Mouse (Mus musculus): ENCODE measurements around the gene Lrit2.

Lrit2 gene

DNA sequence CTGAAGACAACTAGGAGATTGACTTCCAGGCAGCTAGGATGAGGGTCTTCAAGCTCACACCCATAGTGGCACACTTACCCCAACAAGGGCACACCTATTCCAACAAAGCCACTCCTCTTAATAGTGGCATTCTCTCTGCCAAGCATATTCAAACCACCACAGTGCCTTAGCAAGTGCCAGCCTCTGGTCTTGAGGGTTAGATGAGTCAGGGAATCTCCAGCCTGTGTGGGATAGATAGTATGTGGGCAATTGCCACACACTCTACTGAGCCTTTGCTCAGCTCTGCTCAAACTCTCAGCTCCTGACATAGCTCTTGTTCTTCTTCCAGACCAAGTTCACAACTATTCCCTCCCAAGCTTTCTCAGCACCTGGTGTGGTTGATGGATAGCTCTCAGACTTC lies 43.6 kb downstream of the Lrit2 start:
- DNase-seq (ENCODE audit: low spot score), result no peak

DNA sequence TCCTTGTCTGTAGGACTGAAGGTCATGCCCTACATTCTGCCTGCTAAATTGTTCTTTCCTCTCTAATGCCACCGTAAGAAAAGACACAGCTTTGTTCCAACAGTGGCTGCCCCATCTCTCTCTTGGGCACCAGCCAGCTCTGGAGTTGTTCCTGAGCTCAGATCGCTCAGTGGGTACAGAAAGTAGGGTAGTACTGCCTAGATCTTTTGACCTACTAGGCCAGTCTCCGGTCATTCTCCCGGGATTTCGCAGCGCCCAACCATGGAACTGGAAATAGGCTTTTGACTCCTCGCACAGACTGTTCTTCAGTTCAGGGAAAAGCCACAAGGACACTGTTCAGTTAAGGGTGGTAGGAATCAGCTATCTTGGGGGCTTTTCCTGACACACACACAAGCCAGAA lies 45.2 kb downstream of the Lrit2 start:
- no peak for DNase-seq (ENCODE audit: low spot score)

DNA sequence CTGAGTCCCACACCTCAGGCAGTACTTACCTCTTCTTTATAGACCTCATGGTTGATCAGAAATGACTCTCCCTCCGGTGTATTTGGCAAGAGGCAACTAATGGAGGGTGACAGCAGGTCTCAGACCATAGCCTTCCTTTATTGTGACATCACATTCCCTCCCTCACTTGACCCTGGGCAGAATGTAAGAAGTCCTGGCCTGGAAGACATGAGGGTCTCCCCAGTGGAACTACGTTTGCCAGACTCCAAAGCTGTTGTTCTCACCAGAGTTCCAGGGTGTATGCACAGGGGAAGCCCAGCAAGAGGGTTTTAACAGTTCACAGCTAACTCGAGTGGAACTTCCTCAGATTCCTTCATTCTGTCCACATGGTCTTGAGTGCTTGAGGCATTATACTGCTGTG lies 46.2 kb downstream of the Lrit2 start, which contains the start of gene 2610528A11Rik:
Gene 2610528A11Rik (minus strand): TSS at position 101 of the 400 bp plus-strand sequence.
- no peak for DNase-seq (ENCODE audit: low spot score)

DNA sequence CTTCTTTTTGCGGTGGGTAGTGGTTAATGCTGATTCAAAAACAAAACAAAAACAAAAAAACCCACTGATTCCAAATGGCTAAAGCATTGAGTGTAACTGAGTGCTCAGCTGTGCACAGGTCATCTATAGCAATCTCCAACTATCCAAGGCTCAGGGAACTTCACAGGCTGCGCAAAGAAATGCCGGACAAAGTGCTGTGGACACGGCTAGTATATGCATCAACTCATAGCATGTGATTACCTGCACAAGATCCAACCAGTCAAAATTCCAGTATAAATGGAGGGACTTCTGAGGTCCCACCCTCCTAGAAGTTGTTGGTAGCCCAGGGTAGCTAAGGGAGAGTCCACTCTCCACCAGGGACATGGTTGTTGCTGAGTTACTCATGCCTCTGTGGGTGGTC lies 51.5 kb downstream of the Lrit2 start:
- no peak for DNase-seq (ENCODE audit: low spot score)

All from T-cell, adult 2 months (primary cell).